Mouse (Mus musculus) hindbrain, embryonic 11.5 days (tissue): Measurements from ENCODE around the gene Gm2956. TPM values are rescaled to one million over a fixed set of nuclear protein-coding genes. Genes with fewer than 3 reads are reported as not detected.
"Not testable (repeated sequence)": the region's sequence is repeated elsewhere in the genome, so short reads cannot be mapped to it uniquely, and the experiment has no call there.

ENCODE experiments used
- ATAC-seq: fragments of 200-750 bp; cut with Nextera tagmentation; 2 replicates; pipeline ENCODE4 v1.8.0; 2017; ENCODE audit warnings: mild to moderate bottlenecking, moderate TSS enrichment, moderate library complexity; ENCODE audit not compliant: low FRiP score
- DNase-seq: peaks from one replicate; pipeline ENCODE4 v3.0.0-alpha.2; 2015; ENCODE audit warnings: low spot score
- H3K27ac ChIP-seq: fragments of 300-500 bp; sonication (generic); 2 replicates; pipeline ENCODE4 v1.5.1; 2014; ENCODE audit warnings: mild to moderate bottlenecking, low read depth, low read length
- H3K27me3 ChIP-seq: fragments of 300-500 bp; sonication (generic); 2 replicates; pipeline ENCODE4 v1.6.1; 2014; ENCODE audit warnings: mild to moderate bottlenecking, low read length, moderate library complexity, mixed read lengths; ENCODE audit not compliant: control insufficient read depth, insufficient read depth
- H3K36me3 ChIP-seq: fragments of 300-500 bp; sonication (generic); 2 replicates; pipeline ENCODE4 v1.6.1; 2014; ENCODE audit warnings: mild to moderate bottlenecking, low read length, moderate library complexity, mixed read lengths; ENCODE audit not compliant: control insufficient read depth, insufficient read depth
- H3K4me1 ChIP-seq: fragments of 300-500 bp; sonication (generic); replicated peaks from 2 replicates; pipeline ENCODE4 v1.6.1; 2014; ENCODE audit warnings: low read length, mixed read lengths; ENCODE audit not compliant: control insufficient read depth, insufficient read depth
- H3K4me2 ChIP-seq: fragments of 300-500 bp; sonication (generic); replicated peaks from 2 replicates; pipeline ENCODE4 v1.6.1; 2014; ENCODE audit warnings: mild to moderate bottlenecking, low read depth, low read length
- H3K4me3 ChIP-seq: fragments of 300-500 bp; sonication (generic); 2 replicates; pipeline ENCODE4 v1.5.1; 2014; ENCODE audit warnings: low read depth, low read length
- H3K9ac ChIP-seq: fragments of 300-500 bp; sonication (generic); 2 replicates; pipeline ENCODE4 v1.6.1; 2014; ENCODE audit warnings: low read depth, low read length
- H3K9me3 ChIP-seq: fragments of 300-500 bp; sonication (generic); 2 replicates; pipeline ENCODE4 v1.6.1; 2016; ENCODE audit warnings: low read length; ENCODE audit not compliant: control insufficient read depth
- WGBS: fragments of 180-500 bp; shearing (Covaris S2); extraction: QIAGEN DNeasy Blood & Tissue Kit; methylation state at CpG from one replicate; pipeline ENCODE4 v1.1.7; 2014; 5-methylcytosine and 5-hydroxymethylcytosine counted together
- polyA plus RNA-seq: library from polyadenylated mRNA; unstranded; fragments of >200 nt; fragmentation: Nextera tagmentation; extraction: Ambion mirVana; gene quantifications from 2 replicates; pipeline ENCODE4 v1.2.1, GENCODE M21; 2014

The Gm2956 gene
- polyA plus RNA-seq: not detected in 2 replicates

- 0% methylated on average over 7 of the region's 37 CpGs for WGBS
- H3K4me1 ChIP-seq, H3K9me3 ChIP-seq, ATAC-seq, DNase-seq, H3K27me3 ChIP-seq, H3K36me3 ChIP-seq, H3K27ac ChIP-seq, H3K9ac ChIP-seq: not testable (repeated sequence)
- peak within 1 kb of the TSS; percentile 36 for H3K4me2 ChIP-seq
- H3K4me3 ChIP-seq: peak within 1 kb of the TSS; percentile 25
Observed at GRCm38 (mm10) chr14:3332087-3332677, at the start of gene Gm2956. Gm2956 (plus strand) TSS chr14:3332627.

GRCm38 (mm10) chr14:3333406-3333805, 979 bp downstream of the Gm2956 start:
- not testable (repeated sequence) for DNase-seq

GRCm38 (mm10) chr14:3394793-3395192, 62.4 kb downstream of the Gm2956 start, which contains the start of gene Gm10413:
Gm10413 (plus strand) TSS chr14:3395093.
- no CpG with 5 or more reads among the region's 2 CpGs for WGBS
- not testable (repeated sequence) for H3K9ac ChIP-seq, H3K4me3 ChIP-seq, H3K9me3 ChIP-seq, ATAC-seq, H3K27ac ChIP-seq, H3K4me2 ChIP-seq, H3K4me1 ChIP-seq, H3K27me3 ChIP-seq, H3K36me3 ChIP-seq, DNase-seq

More at GRCm38 (mm10) chr14:3333406-3333805, 979 bp downstream of the Gm2956 start:
- not testable (repeated sequence) for ATAC-seq, H3K4me2 ChIP-seq, H3K27me3 ChIP-seq, H3K4me1 ChIP-seq, H3K9ac ChIP-seq, H3K36me3 ChIP-seq, H3K27ac ChIP-seq, H3K4me3 ChIP-seq, H3K9me3 ChIP-seq
- WGBS: 1% methylated on average over 4 of the region's 8 CpGs

Other genes with a start within 250 kb of the Gm2956 start
- gene Gm10340, start 198.6 kb upstream of the Gm2956 start, polyA plus RNA-seq: not detected in 2 replicates
- gene Gm5795, start 144.4 kb upstream of the Gm2956 start, polyA plus RNA-seq: 0.29 TPM in 1 of 2 replicates, not detected in the other
- 7.7 and 11.1 TPM in 2 replicates for gene D830030K20Rik, start 124.1 kb upstream of the Gm2956 start, polyA plus RNA-seq
- gene Gm10413, start 62.5 kb downstream of the Gm2956 start, polyA plus RNA-seq: not detected in 2 replicates
- 2.7 TPM in 2 replicates for gene Gm10409, start 80.0 kb downstream of the Gm2956 start, polyA plus RNA-seq
- 1.7 and 3.0 TPM in 2 replicates for gene Gm3005, start 95.5 kb downstream of the Gm2956 start, polyA plus RNA-seq
- not detected in 2 replicates for gene Gm10408, start 116.8 kb downstream of the Gm2956 start, polyA plus RNA-seq